Mouse (Mus musculus) mouse embryonic stem cell (cell line): ENCODE measurements around the gene Atcay.
"Not testable (repeated sequence)": the region's sequence is repeated elsewhere in the genome, so short reads cannot be mapped to it uniquely, and the experiment has no call there.

Source experiments
- in situ Hi-C, 2 experiments: fragments of 300-500 bp; cut with MboI; formaldehyde crosslinking; loops; 1 replicate in 1 of 2; 3 replicates in 1 of 2; pipeline ENCODE4 v1.14.3; 2019 to 2020; ENCODE audit warnings: low sequenced_read_pairs in 2 of 2, low pct_unique_long_range_greater_than_20kb in 1 of 2, mixed read lengths in 1 of 2; ENCODE audit not compliant: unreplicated experiment in 1 of 2

The Atcay gene

DNA sequence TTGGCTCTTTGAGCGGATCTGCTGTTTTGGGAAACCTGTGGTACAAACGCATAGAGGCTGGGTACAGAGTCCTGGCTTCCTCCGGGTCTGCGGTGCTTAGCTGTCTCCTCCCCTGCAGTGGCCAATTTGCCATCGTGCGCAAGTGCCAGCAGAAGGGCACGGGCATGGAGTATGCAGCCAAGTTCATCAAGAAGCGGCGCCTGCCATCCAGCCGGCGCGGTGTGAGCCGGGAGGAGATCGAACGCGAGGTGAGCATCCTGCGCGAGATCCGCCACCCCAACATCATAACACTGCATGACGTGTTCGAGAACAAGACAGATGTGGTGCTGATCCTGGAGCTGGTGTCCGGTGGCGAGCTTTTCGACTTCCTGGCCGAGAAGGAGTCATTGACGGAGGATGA lies 40.8 kb downstream of the Atcay start:
- in situ Hi-C loops: no loop called here

DNA sequence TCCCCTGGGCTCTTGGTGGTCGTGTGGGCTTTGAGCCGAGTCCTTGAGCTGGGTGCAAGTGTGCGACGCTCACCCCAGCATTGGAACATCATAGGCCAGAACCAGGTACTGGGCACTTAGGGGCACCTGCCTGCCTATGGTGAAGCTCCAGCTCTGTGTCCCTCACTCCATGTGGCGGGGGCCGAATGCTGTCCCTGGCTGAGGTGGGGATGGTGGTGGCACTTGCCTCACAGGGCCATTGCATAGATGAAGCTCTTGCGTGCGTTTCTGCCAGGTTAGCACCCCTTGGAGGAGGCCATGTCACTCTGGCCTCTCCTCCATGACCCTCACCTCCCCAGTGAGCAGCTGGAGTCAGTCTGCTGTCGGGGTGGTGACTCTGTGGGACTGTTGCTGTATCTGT lies 43.5 kb downstream of the Atcay start:
- in situ Hi-C loops: no loop called here

DNA sequence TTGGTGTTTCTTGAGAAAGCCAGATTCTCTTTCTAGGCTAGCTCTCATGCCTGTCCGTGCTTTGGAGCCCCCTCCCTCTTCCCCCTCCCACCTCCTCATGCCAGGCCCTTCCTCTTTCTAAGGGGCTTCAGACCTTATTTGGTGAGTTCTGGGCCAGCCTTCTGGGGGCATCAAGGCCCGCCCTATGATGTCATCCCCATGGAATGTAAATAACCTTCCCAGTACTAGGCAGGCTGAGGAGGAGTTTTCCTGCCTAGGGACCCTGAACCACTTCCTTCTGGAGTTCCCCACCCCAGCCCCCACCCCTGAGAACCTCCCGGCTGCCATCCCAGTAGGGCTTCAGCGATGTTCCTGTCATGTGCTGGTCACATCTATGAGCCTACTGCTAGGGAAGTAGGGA lies 45.9 kb downstream of the Atcay start:
- in situ Hi-C loops: no loop called here

DNA sequence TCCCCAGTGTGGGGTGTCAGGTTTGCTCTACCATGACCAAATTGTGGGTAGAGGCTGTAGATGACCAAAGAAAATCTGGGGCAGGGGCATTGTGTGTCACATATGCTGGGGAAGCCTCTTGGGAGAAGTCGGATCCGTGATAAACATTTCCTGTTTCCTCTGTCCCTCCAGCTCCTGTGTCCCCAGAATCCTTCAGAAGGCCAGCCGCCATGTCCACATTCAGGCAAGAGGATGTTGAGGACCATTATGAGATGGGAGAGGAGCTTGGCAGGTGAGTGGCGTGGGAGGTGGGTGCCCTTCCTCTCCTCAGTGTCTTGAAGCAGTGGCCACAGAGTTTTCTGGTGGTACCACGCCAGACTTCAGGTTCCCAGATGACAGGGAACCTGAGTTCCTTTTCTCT lies 46.8 kb downstream of the Atcay start, which contains the start of gene 4930442H23Rik:
Gene 4930442H23Rik, minus strand, starts transcription at position 45 of the 400 bp plus-strand sequence.
- in situ Hi-C loops: no loop called here

DNA sequence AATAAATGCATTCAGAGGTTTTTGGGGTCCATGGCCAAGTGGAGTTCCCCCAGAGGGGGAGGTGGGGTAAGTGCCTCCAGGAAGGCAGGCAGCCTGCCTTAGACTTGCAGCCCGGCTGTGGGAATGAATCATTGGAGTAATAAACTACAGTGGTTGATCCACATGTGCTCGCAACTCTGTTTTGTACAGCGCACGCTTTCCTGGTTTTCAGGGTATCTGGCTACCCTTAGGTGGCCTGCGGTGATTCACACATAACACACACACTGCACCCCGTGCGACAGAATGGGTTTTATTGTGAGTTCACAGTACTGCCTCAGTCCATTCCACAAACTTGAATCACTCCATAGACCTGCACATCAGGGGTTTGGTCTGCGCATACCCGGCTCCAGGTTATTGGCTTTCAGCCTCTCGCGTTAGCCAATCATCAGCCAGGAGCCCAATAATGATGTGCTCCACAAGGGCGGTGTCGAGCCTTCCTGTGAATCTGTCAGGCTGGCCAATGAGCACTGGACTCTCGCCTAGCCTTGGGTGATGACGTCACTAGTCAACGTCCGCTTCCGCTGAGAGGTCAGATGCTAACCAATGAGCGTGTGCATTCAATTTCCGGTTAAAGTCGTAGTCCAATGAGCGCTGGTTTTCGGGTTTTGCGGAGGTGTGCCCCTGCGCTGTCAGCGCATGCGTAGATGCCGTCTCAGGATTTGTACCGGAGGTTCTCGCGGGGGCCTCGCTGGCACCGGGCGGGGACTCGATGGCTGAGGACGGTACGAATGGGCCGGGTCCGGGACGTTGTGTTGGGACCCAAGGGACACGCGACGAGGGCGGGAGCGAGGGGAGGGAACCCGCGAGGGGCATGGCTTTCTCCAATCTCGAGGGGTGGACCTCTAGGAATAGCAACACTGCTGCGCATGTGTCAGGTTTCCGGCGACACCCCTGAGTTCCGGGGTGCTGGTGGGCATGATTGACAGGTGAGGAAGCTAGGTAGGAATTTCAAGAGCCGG lies 48.0 kb downstream of the Atcay start, which contains the start of gene Dapk3:
Gene Dapk3, plus strand, starts transcription at position 670 of the 998 bp plus-strand sequence.
- in situ Hi-C loops: no loop called here

DNA sequence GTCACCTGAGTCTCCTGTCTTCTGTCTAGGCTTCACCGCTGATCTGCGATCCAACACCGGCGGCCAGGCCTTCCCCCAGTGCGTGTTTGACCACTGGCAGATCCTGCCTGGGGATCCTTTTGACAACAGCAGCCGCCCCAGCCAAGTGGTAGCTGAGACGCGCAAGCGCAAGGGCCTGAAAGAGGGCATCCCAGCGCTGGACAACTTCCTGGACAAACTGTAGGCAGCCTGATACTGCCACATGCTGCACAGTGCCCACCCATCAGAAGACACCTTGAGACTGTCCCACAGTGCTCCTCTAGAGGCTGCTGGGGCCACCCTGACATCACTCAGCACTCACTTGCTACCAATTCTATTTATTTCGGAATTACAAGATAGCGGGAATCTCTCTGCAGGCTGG lies 48.8 kb downstream of the Atcay start:
- in situ Hi-C loops: not testable (repeated sequence)

DNA sequence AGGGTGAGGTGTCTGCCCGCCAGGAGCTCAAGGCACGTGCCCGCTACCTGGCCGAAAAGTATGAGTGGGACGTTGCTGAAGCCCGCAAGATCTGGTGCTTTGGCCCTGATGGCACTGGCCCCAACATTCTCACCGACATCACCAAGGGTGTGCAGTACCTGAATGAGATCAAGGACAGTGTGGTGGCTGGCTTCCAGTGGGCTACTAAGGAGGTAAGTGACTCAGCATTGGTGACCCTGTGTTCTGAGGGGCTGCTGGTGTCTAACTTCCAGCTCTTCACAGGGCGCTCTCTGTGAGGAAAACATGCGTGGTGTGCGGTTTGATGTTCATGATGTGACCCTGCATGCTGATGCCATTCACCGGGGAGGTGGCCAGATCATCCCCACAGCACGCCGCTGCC lies 49.7 kb downstream of the Atcay start:
- in situ Hi-C loops: no loop called here

DNA sequence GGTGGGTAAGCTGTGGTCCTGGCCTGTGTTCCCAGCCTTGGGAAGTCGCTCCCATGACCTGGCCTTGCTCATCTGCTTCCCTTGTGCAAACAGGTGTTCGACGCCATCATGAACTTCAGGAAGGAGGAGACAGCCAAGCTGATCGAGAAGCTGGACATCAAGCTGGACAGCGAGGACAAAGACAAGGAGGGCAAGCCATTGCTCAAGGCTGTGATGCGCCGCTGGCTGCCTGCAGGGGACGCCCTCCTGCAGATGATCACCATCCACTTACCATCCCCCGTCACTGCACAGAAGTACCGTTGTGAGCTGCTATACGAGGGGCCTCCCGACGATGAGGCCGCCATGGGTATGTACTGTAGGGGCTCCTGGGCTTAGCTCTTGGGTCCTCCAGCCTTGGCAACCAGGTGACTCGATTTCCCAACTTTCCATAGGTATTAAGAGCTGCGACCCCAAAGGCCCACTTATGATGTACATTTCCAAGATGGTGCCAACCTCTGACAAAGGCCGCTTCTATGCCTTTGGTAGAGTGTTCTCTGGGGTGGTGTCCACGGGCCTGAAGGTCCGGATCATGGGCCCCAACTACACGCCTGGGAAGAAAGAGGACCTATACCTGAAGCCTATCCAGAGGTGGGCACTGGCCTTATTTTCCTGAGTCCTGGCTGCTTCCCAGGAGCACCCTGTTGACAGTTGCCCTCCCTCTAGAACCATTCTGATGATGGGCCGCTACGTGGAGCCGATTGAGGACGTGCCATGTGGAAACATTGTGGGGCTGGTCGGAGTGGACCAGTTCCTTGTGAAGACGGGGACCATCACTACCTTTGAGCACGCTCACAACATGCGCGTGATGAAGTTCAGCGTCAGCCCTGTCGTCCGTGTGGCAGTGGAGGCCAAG lies 50.9 kb downstream of the Atcay start:
- in situ Hi-C loops: loop anchor here in 1 of 2 experiments (10.0 kb wide), 1 partner anchor 155 kb away; the partner anchor contains the start of gene Diras1

DNA sequence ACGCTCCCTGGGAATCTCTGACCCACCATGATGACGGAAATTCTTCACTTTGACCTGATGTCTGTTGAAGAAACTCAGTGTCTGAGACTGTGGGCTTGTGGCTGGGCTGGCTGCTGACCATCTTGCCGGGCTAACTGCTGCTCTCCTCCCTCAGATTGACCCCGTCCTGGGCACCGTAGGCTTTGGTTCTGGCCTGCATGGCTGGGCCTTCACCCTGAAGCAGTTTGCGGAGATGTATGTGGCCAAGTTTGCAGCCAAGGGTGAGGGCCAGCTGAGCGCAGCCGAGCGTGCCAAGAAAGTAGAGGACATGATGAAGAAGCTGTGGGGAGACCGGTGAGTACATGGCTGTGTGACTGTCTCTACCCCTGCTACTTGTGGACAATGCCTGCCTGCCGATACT lies 51.7 kb downstream of the Atcay start:
- in situ Hi-C loops: loop anchor here in 1 of 2 experiments (10.0 kb wide), 1 partner anchor 154 kb away; the partner anchor contains the start of gene Diras1

DNA sequence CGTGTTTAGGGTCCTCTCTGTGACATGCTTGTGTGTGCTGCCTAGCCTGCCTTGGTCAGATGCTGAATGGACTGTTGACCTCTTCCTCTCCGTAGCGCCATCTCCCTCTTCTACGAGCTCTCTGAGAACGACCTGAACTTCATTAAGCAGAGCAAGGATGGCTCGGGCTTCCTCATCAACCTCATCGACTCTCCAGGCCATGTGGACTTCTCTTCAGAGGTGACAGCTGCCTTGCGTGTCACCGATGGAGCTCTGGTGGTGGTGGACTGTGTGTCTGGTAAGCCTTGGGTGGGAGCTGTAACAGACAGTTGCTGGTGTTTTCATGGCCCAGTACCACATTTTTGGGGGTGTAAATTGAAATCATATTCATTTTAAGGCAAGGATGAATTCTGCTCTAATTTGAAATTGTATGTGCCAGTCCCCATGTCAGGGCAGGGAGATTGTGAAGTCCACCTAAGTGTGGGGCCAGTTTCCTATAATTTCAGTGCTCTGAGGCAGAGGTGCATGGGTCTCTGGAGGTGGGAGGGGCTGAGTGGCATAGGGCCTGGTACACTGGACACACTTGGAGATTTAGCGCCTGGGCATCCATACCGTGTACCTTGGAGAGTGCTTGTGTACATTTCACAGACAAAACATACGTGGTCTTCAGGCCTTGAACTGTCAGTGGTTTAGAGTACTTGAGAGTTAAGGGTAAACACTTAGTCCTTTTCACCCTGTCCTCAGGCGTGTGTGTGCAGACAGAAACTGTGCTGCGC lies 52.5 kb downstream of the Atcay start:
- in situ Hi-C loops: loop anchor here in 1 of 2 experiments (10.0 kb wide), 1 partner anchor 153 kb away; the partner anchor contains the start of gene Diras1

DNA sequence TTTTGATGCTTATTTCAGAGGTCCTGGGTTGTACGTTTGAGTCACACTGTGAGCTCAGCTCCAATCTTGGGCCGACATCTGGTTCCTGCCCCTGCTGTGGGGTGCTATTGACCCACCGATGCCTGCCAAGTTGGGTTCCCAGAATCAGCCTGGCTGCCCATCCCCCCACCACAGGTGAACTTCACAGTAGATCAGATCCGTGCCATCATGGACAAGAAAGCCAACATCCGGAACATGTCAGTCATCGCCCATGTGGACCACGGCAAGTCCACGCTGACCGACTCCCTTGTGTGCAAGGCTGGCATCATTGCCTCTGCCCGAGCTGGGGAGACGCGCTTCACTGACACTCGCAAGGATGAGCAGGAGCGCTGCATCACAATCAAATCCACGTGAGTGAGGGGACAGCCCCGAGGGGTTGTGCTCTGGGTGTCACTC lies 53.1 kb downstream of the Atcay start:
- in situ Hi-C loops: loop anchor here in 1 of 2 experiments (10.0 kb wide), 1 partner anchor 153 kb away; the partner anchor contains the start of gene Diras1

DNA sequence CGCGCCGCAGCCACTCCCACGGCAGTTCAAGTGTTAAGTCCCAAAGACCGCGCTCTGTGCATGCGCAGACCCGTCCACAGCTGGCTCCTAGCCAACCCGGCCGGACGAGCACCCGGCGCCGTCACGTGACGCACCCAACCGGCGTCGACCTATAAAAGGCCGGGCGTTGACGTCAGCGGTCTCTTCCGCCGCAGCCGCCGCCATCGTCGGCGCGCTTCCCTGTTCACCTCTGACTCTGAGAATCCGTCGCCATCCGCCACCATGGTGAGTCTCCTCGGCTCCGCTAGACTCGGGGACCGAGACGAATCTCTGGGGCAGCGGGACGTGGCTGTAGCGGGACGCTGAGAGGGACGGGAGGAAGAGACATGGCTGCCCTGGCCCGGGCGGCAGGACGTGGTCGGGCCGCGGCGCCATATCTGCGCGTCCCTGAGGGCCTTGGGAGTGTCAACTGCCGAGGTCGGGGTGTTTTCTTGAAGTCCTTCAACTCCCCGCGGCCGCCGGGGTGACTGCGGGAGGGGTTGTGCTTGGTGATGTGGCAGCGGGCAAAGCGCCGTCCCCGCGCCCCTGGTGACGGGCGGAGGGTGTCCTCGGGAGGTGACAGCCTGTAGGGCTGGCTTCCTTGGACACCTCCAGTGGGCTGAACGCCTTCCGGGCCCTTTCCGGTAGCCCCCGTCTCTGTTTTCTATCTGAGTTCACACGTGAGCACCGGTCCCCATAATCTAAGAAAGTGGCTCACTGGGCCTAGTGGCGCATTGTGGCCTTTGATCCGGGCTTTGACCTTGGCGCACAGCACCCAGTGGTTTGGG lies 54.0 kb downstream of the Atcay start, which contains the start of gene Eef2:
Gene Eef2, plus strand, starts transcription at position 166 of the 806 bp plus-strand sequence.
- in situ Hi-C loops: loop anchor here in 1 of 2 experiments (10.0 kb wide), 1 partner anchor 152 kb away; the partner anchor contains the start of gene Diras1

DNA sequence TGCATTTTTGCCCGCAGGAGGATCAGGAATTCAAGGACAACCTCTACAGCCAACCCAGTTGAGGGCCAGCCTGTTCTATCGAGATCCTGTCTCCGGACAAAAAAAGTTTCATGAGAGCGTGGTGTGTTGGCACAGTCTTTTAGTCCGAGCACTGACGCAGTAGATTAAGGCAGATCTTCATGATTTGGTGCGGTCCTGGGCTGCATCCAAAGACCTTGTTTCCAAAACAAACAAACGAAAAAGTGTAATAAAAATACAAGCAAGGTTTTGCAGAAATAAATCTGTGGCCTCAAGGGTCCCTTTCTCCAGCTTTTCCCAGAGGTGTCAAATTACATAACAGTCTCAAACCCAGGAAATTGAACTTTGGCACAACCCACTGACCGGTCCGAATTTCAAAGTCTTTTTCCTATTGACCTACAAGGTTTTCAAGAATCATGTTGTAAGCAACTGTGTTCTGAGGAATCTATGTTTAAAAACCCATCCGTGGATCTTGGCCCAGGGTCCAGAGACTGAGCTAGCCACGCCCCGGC lies 54.6 kb downstream of the Atcay start:
- in situ Hi-C loops: loop anchor here in 1 of 2 experiments (10.0 kb wide), 1 partner anchor 151 kb away; the partner anchor contains the start of gene Diras1

DNA sequence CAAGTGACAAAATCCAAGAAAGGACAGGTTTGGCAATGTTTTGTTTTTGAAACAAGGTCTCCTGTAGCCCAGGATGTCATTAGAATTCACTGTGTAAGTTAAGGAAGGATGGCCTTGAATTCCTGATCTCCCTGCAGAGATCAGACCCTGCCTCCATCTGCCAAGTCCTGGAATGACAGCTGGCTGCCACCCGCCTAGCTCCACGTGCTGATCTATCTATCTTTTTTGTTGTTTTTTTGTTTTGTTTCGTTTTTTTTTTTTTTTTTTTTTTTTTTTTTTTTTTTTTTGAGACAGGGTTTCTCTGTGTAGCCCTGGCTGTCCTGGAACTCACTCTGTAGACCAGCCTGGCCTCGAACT lies 55.3 kb downstream of the Atcay start:
- in situ Hi-C loops: loop anchor here in 1 of 2 experiments (10.0 kb wide), 1 partner anchor 151 kb away; the partner anchor contains the start of gene Diras1

DNA sequence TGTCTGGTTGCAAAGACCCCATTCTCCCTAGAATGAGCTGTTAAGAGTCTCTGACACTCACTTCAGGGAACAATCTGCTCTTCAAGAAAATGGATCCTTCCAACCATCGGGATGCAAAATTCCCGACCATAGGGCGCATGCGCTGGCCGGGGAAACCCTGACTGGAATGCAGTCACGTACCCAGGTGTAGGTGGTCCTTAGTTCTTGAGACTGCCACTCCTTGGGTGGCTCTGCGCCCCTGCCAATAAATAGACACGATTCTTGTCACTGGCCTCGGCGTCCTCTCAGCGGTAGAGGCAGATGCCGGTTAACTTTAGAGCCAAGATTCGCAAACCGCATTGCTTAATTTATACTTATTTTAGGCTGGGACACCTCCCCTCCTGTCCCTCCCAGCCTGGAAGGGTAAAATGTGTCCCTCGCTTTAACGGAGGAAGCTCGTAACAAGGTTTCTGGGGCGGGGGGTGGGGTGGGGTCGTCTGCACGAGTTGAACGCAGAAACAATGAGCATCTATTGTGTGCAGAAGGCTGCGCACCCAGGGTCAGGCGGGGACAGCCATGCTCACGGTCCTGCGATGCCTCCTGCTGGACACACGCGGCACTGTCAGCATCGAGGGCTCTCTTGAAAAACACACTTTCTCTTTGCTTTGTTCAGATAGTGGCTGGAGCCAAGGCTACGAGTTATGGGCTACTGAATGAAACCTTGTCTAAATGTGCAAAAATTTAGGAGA lies 55.9 kb downstream of the Atcay start:
- in situ Hi-C loops: loop anchor here in 1 of 2 experiments (5.0 to 10.0 kb wide), 2 partner anchors 87 to 150 kb away; partner anchors contain the start of gene Diras1

DNA sequence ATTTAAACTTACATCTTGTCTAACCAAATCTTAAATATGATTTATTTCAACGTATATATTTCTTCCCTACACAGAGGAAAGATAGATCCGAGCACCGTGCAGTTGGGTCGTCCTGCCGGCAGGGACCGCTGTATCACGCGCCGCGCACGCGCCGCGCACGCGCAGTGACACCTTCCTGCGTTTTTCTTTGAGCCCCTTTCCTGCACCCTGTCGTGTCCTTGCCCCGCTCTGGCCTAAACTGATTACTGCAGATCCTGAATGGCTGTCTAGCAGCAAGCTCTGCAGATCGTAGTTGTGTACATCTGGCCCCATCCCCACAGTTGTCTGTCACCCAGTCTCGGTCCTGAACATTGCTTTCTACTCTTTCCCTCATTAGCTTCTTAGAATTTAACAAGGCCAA lies 57.5 kb downstream of the Atcay start:
- in situ Hi-C loops: loop anchor here in 1 of 2 experiments (5.0 to 10.0 kb wide), 2 partner anchors 86 to 148 kb away; partner anchors contain the start of gene Diras1
